Mouse (Mus musculus): ENCODE measurements around the gene Rbpjl. TPM values are rescaled to one million over a fixed set of nuclear protein-coding genes. Genes with fewer than 3 reads are reported as not detected.

Gene Rbpjl
- polyA plus RNA-seq, 1 experiment from 2014 or later = 16.8 TPM

Small RNAs within 50 kb of the gene (microRNA-seq; reads per million reads assigned to microRNA genes)
- gene Mir7678 = not detected

Other genes starting within 250 kb of the Rbpjl start
- gene Kcns1, start 232.0 kb upstream of the Rbpjl start, polyA plus RNA-seq (2015; fragmentation: Nextera tagmentation; extraction: Ambion mirVana) = not detected in 2 replicates
- gene Wfdc5, start 220.4 kb upstream of the Rbpjl start, polyA plus RNA-seq (2015; fragmentation: Nextera tagmentation; extraction: Ambion mirVana) = 0.16 TPM in 1 of 2 replicates, not detected in the other
- 0.34 TPM in 1 of 2 replicates, not detected in the other for gene Wfdc12, start 212.5 kb upstream of the Rbpjl start, polyA plus RNA-seq (2015; fragmentation: Nextera tagmentation; extraction: Ambion mirVana)
- not detected in 2 replicates for gene Wfdc15a, start 203.0 kb upstream of the Rbpjl start, polyA plus RNA-seq (2015; fragmentation: Nextera tagmentation; extraction: Ambion mirVana)
- gene Wfdc15b, start 181.5 kb upstream of the Rbpjl start, polyA plus RNA-seq (2015; fragmentation: Nextera tagmentation; extraction: Ambion mirVana) = 1.1 TPM in 1 of 2 replicates, not detected in the other
- not detected in 2 replicates for gene Svs2, start 164.7 kb upstream of the Rbpjl start, polyA plus RNA-seq (2015; fragmentation: Nextera tagmentation; extraction: Ambion mirVana)
- not detected in 2 replicates for gene Svs3b, start 146.5 kb upstream of the Rbpjl start, polyA plus RNA-seq (2015; fragmentation: Nextera tagmentation; extraction: Ambion mirVana)
- not detected in 2 replicates for gene Svs4, start 124.7 kb upstream of the Rbpjl start, polyA plus RNA-seq (2015; fragmentation: Nextera tagmentation; extraction: Ambion mirVana)
- gene Svs3a, start 113.9 kb upstream of the Rbpjl start, polyA plus RNA-seq (2015; fragmentation: Nextera tagmentation; extraction: Ambion mirVana) = not detected in 2 replicates
- not detected in 2 replicates for gene Svs6, start 86.4 kb upstream of the Rbpjl start, polyA plus RNA-seq (2015; fragmentation: Nextera tagmentation; extraction: Ambion mirVana)
- not detected in 2 replicates for gene Svs5, start 70.4 kb upstream of the Rbpjl start, polyA plus RNA-seq (2015; fragmentation: Nextera tagmentation; extraction: Ambion mirVana)
- gene Slpi, start 14.0 kb upstream of the Rbpjl start, polyA plus RNA-seq (2015; fragmentation: Nextera tagmentation; extraction: Ambion mirVana) = 1.8 and 2.8 TPM in 2 replicates
- 46.8 and 54.9 TPM in 2 replicates for gene Matn4, start 2.0 kb downstream of the Rbpjl start, polyA plus RNA-seq (2015; fragmentation: Nextera tagmentation; extraction: Ambion mirVana)
- gene Sdc4, start 40.7 kb downstream of the Rbpjl start, polyA plus RNA-seq (2015; fragmentation: Nextera tagmentation; extraction: Ambion mirVana) = 226 and 247 TPM in 2 replicates
- gene Sys1, start 53.8 kb downstream of the Rbpjl start, polyA plus RNA-seq (2015; fragmentation: Nextera tagmentation; extraction: Ambion mirVana) = 59.9 and 62.3 TPM in 2 replicates
- gene Gm20458, start 57.8 kb downstream of the Rbpjl start, polyA plus RNA-seq (2015; fragmentation: Nextera tagmentation; extraction: Ambion mirVana) = 7.9 and 15.2 TPM in 2 replicates
- gene Trp53tg5, start 70.6 kb downstream of the Rbpjl start, polyA plus RNA-seq (2015; fragmentation: Nextera tagmentation; extraction: Ambion mirVana) = not detected in 2 replicates
- 13.0 and 23.4 TPM in 2 replicates for gene Dbndd2, start 83.0 kb downstream of the Rbpjl start, polyA plus RNA-seq (2015; fragmentation: Nextera tagmentation; extraction: Ambion mirVana)
- 62.0 and 63.2 TPM in 2 replicates for gene Pigt, start 94.4 kb downstream of the Rbpjl start, polyA plus RNA-seq (2015; fragmentation: Nextera tagmentation; extraction: Ambion mirVana)
- gene Wfdc2, start 159.3 kb downstream of the Rbpjl start, polyA plus RNA-seq (2015; fragmentation: Nextera tagmentation; extraction: Ambion mirVana) = 486 and 558 TPM in 2 replicates
- gene Spint3, start 170.3 kb downstream of the Rbpjl start, polyA plus RNA-seq (2015; fragmentation: Nextera tagmentation; extraction: Ambion mirVana) = not detected in 2 replicates
- 0.92 and 1.4 TPM in 2 replicates for gene Wfdc6a, start 182.3 kb downstream of the Rbpjl start, polyA plus RNA-seq (2015; fragmentation: Nextera tagmentation; extraction: Ambion mirVana)
- gene Eppin, start 190.5 kb downstream of the Rbpjl start, polyA plus RNA-seq (2015; fragmentation: Nextera tagmentation; extraction: Ambion mirVana) = not detected in 2 replicates
- gene Wfdc6b, start 210.4 kb downstream of the Rbpjl start, polyA plus RNA-seq (2015; fragmentation: Nextera tagmentation; extraction: Ambion mirVana) = not detected in 2 replicates
- not detected in 2 replicates for gene Wfdc8, start 210.5 kb downstream of the Rbpjl start, polyA plus RNA-seq (2015; fragmentation: Nextera tagmentation; extraction: Ambion mirVana)
- not detected in 2 replicates for gene Wfdc16, start 235.7 kb downstream of the Rbpjl start, polyA plus RNA-seq (2015; fragmentation: Nextera tagmentation; extraction: Ambion mirVana)

Measured in lung, embryonic 16.5 days (tissue).